Mouse (Mus musculus) embryonic stem cell, embryonic (primary cell): Measurements from ENCODE around the gene Palm.

Experiments used
- CTCF ChIA-PET, 4 experiments: fragments of 300-600 bp in 2 of 4; fragments of 350-600 bp in 2 of 4; sonication (Branson Sonifier 250); formaldehyde crosslinking; loops; one replicate each; lab custom pipeline; 2022; ENCODE audit warnings: inconsistent platforms in 2 of 4; lab: Charles Lee
- POLR2A ChIA-PET, 4 experiments: fragments of 300-600 bp in 2 of 4; fragments of 350-600 bp in 2 of 4; sonication (Branson Sonifier 250); formaldehyde crosslinking; loops; one replicate each; lab custom pipeline; 2022; ENCODE audit warnings: antibody characterized with exemption in 4 of 4, inconsistent platforms in 1 of 4; lab: Charles Lee

The Palm gene

DNA sequence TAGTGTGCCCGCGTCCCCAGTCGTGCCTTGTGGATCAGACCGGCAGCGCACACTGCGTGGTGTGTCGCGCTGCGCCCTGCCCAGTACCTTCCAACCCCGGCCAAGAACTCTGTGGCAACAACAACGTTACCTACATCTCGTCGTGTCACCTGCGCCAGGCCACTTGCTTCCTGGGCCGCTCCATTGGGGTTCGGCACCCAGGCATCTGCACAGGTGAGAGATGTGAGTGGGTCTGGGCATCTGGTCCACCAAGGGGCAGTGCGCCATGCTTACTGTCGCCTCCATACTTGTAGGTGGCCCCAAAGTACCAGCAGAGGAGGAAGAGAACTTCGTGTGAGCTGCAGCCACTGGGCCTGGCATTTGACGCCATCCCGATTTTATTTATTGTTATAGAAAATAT is 12.2 kb upstream of the Palm start:
- POLR2A ChIA-PET: interaction anchor here in 3 of 4 experiments (0.6 to 2.3 kb wide), 49 partner anchors 8 to 1355 kb away, joined by 3 to 26 read pairs (median 5); partner anchors contain the start of genes Ptbp1 (in 3 of the 3), Palm (in 2 of the 3), Polrmt (in 2 of the 3) and Rnf126 (in 2 of the 3)

DNA sequence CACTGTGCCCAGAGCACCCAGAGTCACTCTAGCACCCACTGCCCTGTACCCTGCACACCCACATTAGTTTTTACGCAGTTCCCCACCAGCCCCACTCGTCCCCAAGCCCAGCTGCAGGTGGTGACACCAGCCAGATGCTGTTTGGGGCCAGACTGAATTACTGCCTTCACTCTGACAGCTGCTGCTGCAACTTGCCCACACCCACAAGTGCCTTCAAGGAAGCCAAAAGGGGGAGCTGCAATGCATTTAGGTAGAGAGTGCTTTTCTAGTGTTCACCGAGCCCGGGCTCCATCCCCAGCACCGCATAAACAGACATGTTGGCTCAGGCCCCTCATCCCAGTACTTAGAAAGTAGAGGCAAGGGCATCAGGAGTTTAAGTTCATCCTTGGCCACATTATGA is 11.4 kb upstream of the Palm start:
- ChIA-PET POLR2A (interaction anchor here in 2 of 4 experiments (0.5 to 1.4 kb wide), 4 partner anchors 19 to 82 kb away, joined by 3 to 5 read pairs (median 3); partner anchors contain the start of gene Ptbp1 (in 1 of the 2)), CTCF (interaction anchor here in 2 of 4 experiments (0.5 to 3.3 kb wide), 7 partner anchors 9 to 242 kb away, joined by 3 to 75 read pairs (median 3); partner anchors contain the start of genes Palm (in 2 of the 2), Bsg (in 1 of the 2) and Prss57 (in 1 of the 2))

More for the DNA sequence above, 12.2 kb upstream of the Palm start:
- CTCF ChIA-PET: interaction anchor here in 3 of 4 experiments (0.6 to 3.3 kb wide), 30 partner anchors 9 to 445 kb away, joined by 3 to 75 read pairs (median 8); partner anchors contain the start of genes Bsg (in 2 of the 3), Med16 (in 1 of the 3), Misp (in 1 of the 3) and Mum1 (in 1 of the 3)

DNA sequence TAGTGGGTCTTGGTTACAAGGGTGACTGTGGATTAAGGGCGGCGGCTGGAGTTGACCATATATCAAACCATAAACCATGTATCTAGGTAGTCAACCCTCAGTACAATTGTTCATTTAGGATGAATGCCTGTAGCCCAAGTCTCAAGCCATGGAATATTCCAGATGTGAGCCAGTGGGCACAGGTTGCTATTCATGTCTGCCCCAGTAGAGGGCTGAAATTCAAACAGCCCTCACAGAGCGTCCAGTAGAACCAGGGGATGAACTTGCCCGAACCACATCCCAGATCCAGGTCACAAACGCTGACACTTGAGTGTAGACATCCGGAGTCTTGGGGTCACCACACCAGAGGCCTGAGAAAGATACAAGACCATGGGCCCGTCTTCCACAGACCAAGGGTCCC is 10.3 kb upstream of the Palm start:
- POLR2A ChIA-PET: no interaction called here
- CTCF ChIA-PET: interaction anchor here in 3 of 4 experiments (0.5 to 3.3 kb wide), 5 partner anchors 9 to 175 kb away, joined by 3 to 75 read pairs (median 3); partner anchors contain the start of genes Palm (in 1 of the 3) and Prss57 (in 1 of the 3)

DNA sequence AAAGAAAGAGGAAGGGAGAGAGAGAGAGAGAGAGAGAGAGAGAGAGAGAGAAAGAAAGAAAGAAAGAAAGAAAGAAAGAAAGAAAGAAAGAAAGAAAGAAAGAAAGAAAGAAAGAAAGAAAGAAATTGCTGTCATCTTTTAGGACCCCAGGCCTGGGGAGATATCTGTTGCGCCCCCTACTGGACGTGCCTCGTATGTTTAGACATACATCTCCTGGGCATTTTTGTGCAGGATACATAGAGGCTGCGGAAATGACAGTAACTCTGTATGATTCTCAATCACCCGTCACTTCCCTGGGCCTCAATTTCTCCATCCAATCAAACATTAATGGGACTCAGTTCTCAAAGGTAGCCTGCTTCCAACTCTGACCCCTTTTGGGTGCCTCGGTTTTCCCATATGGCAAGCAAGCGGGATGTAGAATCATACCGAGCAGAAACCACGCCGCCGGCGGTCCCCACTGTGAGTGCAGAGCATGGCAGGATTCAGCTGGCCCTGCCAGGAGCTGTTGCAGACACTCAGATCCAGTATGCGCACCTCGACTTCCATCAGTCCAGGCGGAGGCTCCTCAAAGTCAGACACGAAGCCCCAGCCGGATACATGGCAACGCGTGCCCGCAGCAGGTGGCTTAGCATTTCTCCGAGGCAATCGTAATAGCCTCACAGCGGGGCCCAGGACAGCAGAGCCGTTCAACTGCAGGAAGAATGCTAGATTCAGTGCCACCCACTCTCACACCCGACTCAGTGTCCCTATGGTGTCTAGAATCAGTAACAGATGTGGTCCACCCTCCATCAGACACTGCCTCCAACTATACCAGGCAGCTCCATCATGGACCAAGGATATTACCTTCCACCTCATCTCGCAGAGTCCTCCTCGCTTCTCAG is 9.2 kb upstream of the Palm start:
- ChIA-PET CTCF (interaction anchor here in 3 of 4 experiments (0.6 to 2.6 kb wide), 10 partner anchors 9 to 1744 kb away, joined by 3 to 20 read pairs (median 3); partner anchors contain the start of genes Palm (in 2 of the 3), Madcam1 (in 1 of the 3), Mum1 (in 1 of the 3) and Polrmt (in 1 of the 3)), POLR2A (interaction anchor here in 2 of 4 experiments (0.6 to 1.6 kb wide), 5 partner anchors 11 to 383 kb away, joined by 3 read pairs; no protein-coding TSS in a partner anchor)

DNA sequence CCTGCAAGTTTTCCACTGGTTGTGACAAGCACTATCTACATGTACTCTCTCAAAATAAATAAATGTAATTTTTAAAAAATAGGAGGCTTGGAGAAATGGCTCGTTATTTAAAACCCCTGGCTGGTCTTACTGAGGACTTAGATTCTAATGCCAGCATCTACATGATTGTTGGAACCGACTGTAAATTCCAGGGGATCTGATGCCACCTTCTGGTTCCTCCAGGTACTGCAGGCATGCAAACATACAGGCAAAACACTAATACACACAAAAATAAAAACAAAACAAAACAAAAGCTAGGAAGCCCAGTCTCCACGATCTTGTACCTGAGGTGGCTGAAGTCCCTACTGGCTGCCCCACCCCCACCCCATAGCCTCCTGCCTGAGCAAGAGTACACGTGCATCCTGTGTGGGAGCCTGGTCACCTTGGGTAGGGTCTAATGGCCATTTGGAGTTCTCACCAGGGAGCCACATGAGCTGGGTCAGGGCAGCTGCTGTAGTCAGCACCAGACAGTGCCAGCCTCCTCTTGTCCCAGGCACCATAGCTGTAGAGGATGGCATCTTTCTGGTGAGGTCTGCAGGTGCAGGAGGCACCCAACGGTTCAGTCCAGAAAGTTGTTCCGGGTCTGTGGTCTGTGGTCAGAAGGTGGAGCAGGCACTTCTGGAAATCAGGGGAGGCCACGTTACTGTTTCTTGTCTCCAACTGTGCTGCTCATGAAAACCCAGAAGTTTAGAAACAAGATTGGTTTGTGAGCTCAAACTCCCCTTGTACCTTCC is 4.8 kb upstream of the Palm start:
- POLR2A ChIA-PET: interaction anchor here in 3 of 4 experiments (0.8 to 1.6 kb wide), 9 partner anchors 8 to 139 kb away, joined by 3 to 5 read pairs (median 3); partner anchors contain the start of genes Med16 (in 1 of the 3), Polrmt (in 1 of the 3) and Ptbp1 (in 1 of the 3)
- CTCF ChIA-PET: interaction anchor here (0.5 to 8.2 kb wide), 42 partner anchors 7 to 1792 kb away, joined by 3 to 75 read pairs (median 4); partner anchors contain the start of gene Fstl3 (in 1 of the 4)

DNA sequence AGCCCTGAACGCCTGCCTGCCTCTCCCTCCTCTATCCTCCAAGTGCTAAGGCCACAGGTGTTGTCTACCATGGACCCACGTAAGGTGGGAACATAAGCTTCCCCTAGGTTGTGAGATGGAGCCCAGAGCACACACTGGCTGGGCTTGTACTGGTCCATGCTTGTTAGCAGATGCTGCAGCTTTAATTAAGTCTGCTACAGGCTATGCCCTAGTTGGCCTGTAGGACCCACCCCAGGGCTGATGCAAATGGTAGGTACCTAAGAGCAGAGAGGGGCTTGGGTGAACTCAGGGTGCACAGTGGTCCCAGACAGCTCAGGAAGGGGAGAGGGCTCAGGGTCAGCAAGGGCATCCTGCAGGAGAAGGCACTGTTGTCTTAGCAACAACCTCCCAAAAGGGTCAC is 3.8 kb upstream of the Palm start:
- ChIA-PET CTCF (interaction anchor here (0.5 to 8.2 kb wide), 21 partner anchors 8 to 584 kb away, joined by 3 to 75 read pairs (median 5); partner anchors contain the start of gene Rnf126 (in 1 of the 4)), POLR2A (interaction anchor here in 3 of 4 experiments (0.8 to 2.0 kb wide), 8 partner anchors 9 to 119 kb away, joined by 3 to 5 read pairs (median 4); partner anchors contain the start of genes Med16 (in 1 of the 3), Polrmt (in 1 of the 3) and Ptbp1 (in 1 of the 3))

DNA sequence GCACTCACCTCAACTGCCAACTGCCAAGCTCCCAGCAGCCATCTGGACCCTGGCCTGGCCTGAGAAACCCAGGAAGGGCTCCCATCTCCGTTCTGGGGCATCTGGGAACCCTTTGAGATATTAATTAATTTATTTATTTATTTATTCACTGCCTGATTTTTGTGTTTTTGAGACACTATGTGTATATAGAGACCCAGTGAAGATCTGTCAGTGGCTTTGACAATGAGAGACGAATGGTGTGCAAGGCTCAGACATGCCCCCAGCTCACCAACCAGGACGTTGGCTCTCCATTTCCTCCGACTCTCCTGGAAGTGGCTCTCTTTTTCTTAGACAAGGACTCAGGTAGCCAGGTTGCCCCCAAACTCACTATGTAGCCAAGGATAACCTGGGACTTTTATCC is 2.5 kb upstream of the Palm start, which contains the start of gene Prss57:
Prss57 (minus strand) TSS at position 101 of the 400 bp plus-strand sequence.
- POLR2A ChIA-PET: interaction anchor here in 1 of 4 experiments (2.0 kb wide), 1 partner anchor 11 kb away, joined by 5 read pairs; no protein-coding TSS in a partner anchor

DNA sequence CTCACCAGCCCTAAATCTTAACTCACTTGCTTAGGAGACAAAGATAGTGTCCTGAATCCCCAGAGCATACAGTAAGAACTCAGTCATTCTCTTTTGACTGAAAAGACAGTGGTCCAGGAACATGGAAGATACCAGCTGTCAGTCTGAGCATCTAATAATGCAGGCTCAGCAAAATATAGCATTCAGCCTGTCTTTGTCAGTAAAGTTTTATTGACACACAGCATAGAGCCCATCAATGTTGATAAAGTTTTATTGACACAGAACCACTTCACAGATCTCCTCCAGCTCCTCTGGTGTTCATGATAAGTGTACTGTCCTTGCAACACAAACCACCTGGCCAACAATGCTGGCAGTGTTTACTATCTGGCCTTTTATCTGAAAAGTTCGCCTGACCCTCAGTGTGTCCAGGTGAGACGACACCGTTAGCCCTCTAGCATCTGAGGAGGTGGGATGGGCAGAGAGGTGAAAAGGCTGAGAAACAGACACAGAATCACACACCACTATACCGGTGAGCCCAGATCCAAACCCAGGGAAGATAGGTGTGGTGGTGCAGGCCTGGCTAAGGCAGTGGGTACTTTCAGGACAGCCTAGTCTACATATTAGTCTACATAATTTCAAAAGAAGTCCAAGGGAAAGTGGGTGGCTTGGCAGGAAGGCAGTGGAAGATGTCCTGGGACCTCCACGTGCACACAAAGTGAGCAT is 882 bp upstream of the Palm start:
- ChIA-PET POLR2A (interaction anchor here in 2 of 4 experiments (0.9 to 3.3 kb wide), 7 partner anchors 10 to 121 kb away, joined by 4 to 17 read pairs (median 6); no protein-coding TSS in a partner anchor), CTCF (interaction anchor here (0.6 to 8.2 kb wide), 29 partner anchors 7 to 1076 kb away, joined by 3 to 75 read pairs (median 5); partner anchors contain the start of gene Fgf22 (in 1 of the 4))

More for the DNA sequence above, 2.5 kb upstream of the Palm start, which contains the start of gene Prss57:
- CTCF ChIA-PET: interaction anchor here in 3 of 4 experiments (0.6 to 8.2 kb wide), 6 partner anchors 10 to 157 kb away, joined by 3 to 75 read pairs (median 6); partner anchors contain the start of gene Polrmt (in 1 of the 3)

DNA sequence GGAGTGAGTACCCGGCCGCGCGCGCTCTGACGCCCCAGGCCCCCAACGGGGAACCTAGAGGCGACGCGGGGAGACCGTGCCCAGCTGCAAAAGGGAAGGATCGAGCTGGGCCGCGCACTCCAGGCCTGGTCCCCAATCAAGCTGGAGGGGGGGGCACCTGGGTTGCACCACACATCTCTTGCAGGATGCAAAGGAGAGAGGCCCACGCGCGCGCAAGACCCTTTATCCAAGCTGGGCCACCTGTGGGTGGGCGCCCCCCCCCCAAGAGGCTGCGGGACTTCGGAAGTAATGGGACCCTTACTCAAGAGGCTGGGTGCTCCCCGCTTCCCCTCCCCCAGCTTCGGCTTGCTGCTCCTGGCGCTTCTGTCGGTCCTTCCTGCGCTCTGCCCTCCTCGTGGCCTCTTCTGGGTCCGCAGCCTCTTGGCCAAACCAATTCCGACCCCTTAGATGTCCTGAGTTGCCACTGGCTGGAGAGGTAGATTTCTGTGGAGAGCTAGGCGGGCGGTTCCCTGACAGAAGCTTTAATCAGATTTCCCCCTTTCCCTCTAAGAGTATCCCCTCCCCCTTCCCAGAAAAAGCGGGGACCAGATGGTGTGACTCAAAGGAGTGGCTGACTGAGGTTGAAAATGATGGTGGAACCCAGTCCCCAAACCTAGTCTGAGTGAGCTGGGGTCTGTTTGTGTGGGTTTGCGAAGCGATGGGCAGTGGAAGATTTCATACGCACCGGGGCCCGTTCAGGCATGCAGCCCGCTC is 542 bp downstream of the Palm start:
- ChIA-PET CTCF (interaction anchor here (0.5 to 8.2 kb wide), 38 partner anchors 8 to 203 kb away, joined by 3 to 75 read pairs (median 5); partner anchors contain the start of gene Misp (in 1 of the 4)), POLR2A (interaction anchor here in 3 of 4 experiments (0.5 to 3.3 kb wide), 26 partner anchors 9 to 366 kb away, joined by 3 to 17 read pairs (median 4); partner anchors contain the start of genes Ptbp1 (in 2 of the 3), Bsg (in 1 of the 3), Med16 (in 1 of the 3) and Rnf126 (in 1 of the 3))

DNA sequence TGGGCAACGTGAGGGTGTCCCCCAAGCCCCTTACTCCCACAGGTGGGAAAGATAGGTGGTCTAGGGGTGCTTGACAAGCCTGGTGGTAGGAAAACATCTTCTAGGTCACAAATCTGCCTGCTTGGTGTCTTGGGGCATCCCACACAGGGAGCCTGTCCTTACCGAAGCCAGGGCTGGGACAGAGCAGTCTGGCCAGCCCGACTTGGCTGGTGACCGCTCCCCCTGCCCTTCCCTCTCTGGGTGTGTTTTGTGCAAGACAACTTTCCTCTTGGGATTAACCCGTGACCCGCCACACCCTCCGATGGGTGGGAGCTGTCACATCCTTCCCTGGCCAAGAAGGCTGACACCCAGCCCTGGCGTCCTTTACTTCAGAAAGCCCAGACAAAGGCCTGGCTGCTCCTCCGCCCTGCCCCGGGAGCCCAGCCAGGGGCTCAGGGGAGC is 1.1 kb downstream of the Palm start:
- ChIA-PET CTCF (interaction anchor here (0.6 to 8.2 kb wide), 24 partner anchors 8 to 133 kb away, joined by 3 to 75 read pairs (median 7); partner anchors contain the start of gene Misp (in 1 of the 4)), POLR2A (interaction anchor here in 3 of 4 experiments (0.8 to 3.3 kb wide), 20 partner anchors 8 to 365 kb away, joined by 3 to 17 read pairs (median 4); partner anchors contain the start of genes Bsg (in 1 of the 3), Polrmt (in 1 of the 3), Ptbp1 (in 1 of the 3) and Rnf126 (in 1 of the 3))

DNA sequence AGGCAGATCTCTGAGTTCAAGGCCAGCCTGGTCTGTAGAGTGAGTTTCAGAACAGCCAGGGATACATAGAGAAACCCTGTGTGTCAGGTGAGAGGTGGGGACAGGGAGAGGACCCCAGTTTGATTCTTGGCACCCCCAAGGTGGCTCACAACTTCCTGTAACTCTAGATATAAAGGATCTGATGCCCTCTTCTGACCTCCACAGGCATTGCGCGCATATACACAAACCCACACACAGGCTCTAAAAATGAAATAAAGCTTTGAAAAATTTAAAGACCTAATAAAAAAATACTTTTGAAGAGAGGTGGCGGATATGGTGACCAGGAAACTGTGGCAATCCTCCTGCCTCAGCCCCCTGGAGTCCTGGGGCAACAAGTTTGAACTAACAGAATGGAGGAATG is 2.5 kb downstream of the Palm start:
- ChIA-PET CTCF (interaction anchor here in 3 of 4 experiments (0.6 to 8.2 kb wide), 12 partner anchors 10 to 100 kb away, joined by 3 to 75 read pairs (median 4); no protein-coding TSS in a partner anchor), POLR2A (interaction anchor here in 2 of 4 experiments (0.6 to 3.3 kb wide), 20 partner anchors 10 to 669 kb away, joined by 3 to 13 read pairs (median 4); partner anchors contain the start of genes Ptbp1 (in 2 of the 2) and Polrmt (in 1 of the 2))

DNA sequence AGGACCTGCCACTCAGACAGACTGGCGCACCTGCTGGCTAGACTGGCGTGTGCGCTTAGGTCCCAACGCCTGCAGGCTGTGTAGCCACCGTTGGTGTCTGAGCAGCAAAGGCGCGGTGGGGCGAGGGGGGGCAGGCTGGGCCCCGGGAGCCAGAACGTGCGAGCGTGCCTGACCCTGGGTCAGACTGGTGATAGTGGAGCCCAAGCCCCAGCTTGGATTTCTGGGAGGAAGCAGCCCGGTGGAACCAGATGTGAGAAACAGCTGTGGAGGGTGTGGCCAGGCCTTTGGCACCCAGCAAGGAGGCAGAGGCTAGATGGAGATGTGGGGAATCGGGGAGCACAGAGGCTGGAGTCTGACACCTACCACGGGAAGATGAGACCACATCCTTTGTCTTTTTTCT is 4.0 kb downstream of the Palm start:
- POLR2A ChIA-PET: interaction anchor here in 2 of 4 experiments (0.6 to 2.0 kb wide), 3 partner anchors 15 to 251 kb away, joined by 3 to 10 read pairs (median 7); no protein-coding TSS in a partner anchor
- CTCF ChIA-PET: interaction anchor here in 2 of 4 experiments (0.6 to 4.8 kb wide), 3 partner anchors 14 to 190 kb away, joined by 3 to 37 read pairs (median 3); no protein-coding TSS in a partner anchor

DNA sequence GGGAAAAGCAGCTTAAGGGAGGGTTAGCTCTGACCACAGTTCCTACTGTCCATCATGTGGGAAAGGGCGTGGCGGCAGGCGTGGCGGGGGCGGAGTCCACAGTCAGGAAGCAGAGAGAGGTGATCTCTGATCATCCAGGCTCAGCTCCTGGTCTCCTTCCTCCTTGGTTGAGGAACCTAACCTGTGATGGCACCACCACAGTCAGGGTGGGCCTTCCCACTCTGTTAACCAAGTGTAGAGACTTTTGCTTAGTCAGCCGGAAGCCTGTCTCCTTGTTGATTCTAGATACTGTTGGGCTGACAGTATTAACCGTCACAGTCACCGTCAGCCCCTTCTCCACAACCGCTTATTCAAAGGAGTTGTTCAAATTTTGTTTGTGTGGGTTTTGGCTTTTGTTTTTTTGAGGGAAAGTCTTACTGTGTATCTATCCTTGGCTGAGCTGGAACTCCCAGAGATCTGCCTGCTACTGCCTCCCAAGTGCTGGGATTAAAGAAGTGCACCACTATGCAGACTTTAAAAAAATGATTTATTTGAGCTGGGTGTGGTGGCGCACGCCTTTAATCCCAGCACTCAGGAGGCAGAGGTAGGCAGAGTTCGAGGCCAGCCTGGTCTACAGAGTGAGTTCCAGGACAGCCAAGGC is 5.0 kb downstream of the Palm start:
- ChIA-PET POLR2A (interaction anchor here in 2 of 4 experiments (0.6 to 1.3 kb wide), 4 partner anchors 22 to 111 kb away, joined by 3 to 4 read pairs (median 3); partner anchors contain the start of gene Med16 (in 1 of the 2)), CTCF (interaction anchor here in 2 of 4 experiments (1.0 to 1.5 kb wide), 3 partner anchors 9 to 19 kb away, joined by 3 to 6 read pairs (median 3); no protein-coding TSS in a partner anchor)

DNA sequence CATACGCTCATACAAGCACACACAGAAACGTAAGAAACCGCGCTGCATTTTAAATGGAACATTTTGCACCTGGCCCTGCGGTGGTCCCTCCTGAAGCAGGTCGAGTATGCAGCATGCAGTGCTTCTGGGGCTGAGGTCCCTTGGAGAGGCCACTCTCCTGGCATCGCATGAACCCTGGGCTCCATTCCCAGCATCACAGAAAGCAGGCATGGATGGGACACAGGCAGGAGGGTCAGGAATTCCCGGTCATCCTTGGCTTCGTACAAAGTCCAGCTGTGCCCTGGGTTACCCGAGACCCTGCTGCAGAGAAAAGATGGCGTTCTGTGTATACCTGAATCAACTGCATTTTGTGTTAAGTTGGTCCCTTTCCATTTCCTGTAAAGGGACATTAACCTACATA is 7.1 kb downstream of the Palm start:
- POLR2A ChIA-PET: interaction anchor here in 2 of 4 experiments (1.0 to 1.3 kb wide), 4 partner anchors 19 to 110 kb away, joined by 3 to 4 read pairs (median 4); partner anchors contain the start of genes Gm26602 (in 1 of the 2) and Med16 (in 1 of the 2)
- CTCF ChIA-PET: interaction anchor here in 3 of 4 experiments (0.6 to 2.2 kb wide), 6 partner anchors 11 to 1771 kb away, joined by 3 to 11 read pairs (median 5); no protein-coding TSS in a partner anchor
